Mouse (Mus musculus) neural tube, embryonic 13.5 days (tissue): ENCODE results near the gene Sptbn2. TPM values are rescaled to one million over a fixed set of nuclear protein-coding genes. Genes with fewer than 3 reads are reported as not detected.

Experiments
- ATAC-seq: fragments of 200-750 bp; cut with Nextera tagmentation; 2 replicates; pipeline ENCODE4 v1.8.0; 2017; ENCODE audit warnings: low read depth, mild to moderate bottlenecking, moderate TSS enrichment, moderate library complexity
- H3K27ac ChIP-seq: fragments of 300-500 bp; sonication (generic); replicated peaks from 2 replicates; pipeline ENCODE4 v1.5.1; 2015; ENCODE audit warnings: moderate library complexity, mild to moderate bottlenecking, inconsistent platforms
- H3K27me3 ChIP-seq: fragments of 300-500 bp; sonication (generic); 2 replicates; pipeline ENCODE4 v1.6.1; 2015; ENCODE audit warnings: mild to moderate bottlenecking, inconsistent platforms
- H3K36me3 ChIP-seq: fragments of 300-500 bp; sonication (generic); 2 replicates; pipeline ENCODE4 v1.6.1; 2015; ENCODE audit warnings: mild to moderate bottlenecking, inconsistent platforms
- H3K4me1 ChIP-seq: fragments of 300-500 bp; sonication (generic); replicated peaks from 2 replicates; pipeline ENCODE4 v1.6.1; 2015; ENCODE audit warnings: inconsistent platforms
- H3K4me2 ChIP-seq: fragments of 300-500 bp; sonication (generic); 2 replicates; pipeline ENCODE4 v1.6.1; 2015; ENCODE audit warnings: inconsistent platforms, mild to moderate bottlenecking, moderate library complexity
- H3K4me3 ChIP-seq: fragments of 300-500 bp; sonication (generic); 2 replicates; pipeline ENCODE4 v1.5.1; 2015; ENCODE audit warnings: mild to moderate bottlenecking, inconsistent platforms
- H3K9ac ChIP-seq: fragments of 300-500 bp; sonication (generic); 2 replicates; pipeline ENCODE4 v1.6.1; 2015; ENCODE audit warnings: moderate library complexity, mild to moderate bottlenecking, inconsistent platforms
- H3K9me3 ChIP-seq: fragments of 300-500 bp; sonication (generic); 2 replicates; pipeline ENCODE4 v1.6.1; 2016; ENCODE audit warnings: inconsistent platforms
- WGBS: fragments of 180-500 bp; shearing (Covaris S2); methylation state at CpG from one replicate; pipeline ENCODE4 v1.1.7; 2015; 5-methylcytosine and 5-hydroxymethylcytosine counted together
- polyA plus RNA-seq: library from polyadenylated mRNA; unstranded; fragments of >200 nt; fragmentation: Nextera tagmentation; extraction: Ambion mirVana; gene quantifications from 2 replicates; pipeline ENCODE4 v1.2.1, GENCODE M21; 2015

Sptbn2 gene
- polyA plus RNA-seq, 1 experiment from 2014 or later = 30.4 TPM

DNA sequence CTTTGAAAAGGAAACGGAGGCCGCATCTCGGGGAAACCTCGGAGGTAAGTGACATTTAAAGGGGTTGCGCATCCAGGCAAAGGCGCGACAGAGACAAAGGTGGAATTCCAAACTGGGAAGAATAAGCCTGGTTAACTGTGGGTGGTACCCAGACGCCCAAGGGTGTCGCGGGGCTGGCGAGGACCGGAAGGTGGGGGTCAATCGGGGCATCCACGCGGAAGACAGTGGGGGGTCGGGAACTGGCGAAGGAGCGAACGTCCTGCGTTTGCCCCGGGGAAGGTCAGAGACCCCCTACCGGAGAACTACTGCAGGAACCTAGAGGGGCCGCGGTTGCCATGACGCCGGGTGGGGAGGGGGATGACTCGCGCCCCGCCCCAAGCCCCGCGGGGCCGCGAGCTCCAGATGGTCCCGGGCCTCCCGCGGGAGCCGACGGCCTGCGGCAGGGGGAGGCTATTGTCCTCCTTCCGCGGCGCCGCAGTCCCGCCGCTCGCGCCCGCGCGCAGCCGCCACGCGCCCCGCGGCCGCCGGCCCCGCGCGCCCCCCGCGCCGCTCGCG is 711 bp downstream of the Sptbn2 start:
- peak overlapping the region; percentile 98 for H3K9ac ChIP-seq
- no peaks in the 10 kb centered on the region for H3K9me3 ChIP-seq
- H3K27ac ChIP-seq = peak overlapping the region; percentile 97
- 1% methylated on average over 31 of the region's 65 CpGs for WGBS
- peak; percentile 82 for ATAC-seq
- H3K4me1 ChIP-seq = peaks cover 46% of the 10 kb centered on the region
- no peaks in the 10 kb centered on the region for H3K36me3 ChIP-seq
- H3K27me3 ChIP-seq = peaks cover 3% of the 10 kb centered on the region
- H3K4me3 ChIP-seq = peak overlapping the region; percentile 81
- peak overlapping the region; percentile 66 for H3K4me2 ChIP-seq

- Histone ChIP-seq H3K9ac (peak overlapping the region; percentile 98), H3K4me1 (peaks cover 46% of the 10 kb centered on the region), H3K36me3 (no peaks in the 10 kb centered on the region), H3K27ac (peak overlapping the region; percentile 97), H3K9me3 (no peaks in the 10 kb centered on the region), H3K4me2 (peak overlapping the region; percentile 66), H3K4me3 (peak overlapping the region; percentile 81), H3K27me3 (peaks cover 3% of the 10 kb centered on the region)
- peak; percentile 64 for ATAC-seq
- WGBS = under 1% methylated on average over 55 of the region's 60 CpGs
These were observed 1.3 kb downstream of the Sptbn2 start for GRCm38 (mm10) chr19:4712156-4712780.

GRCm38 (mm10) chr19:4712781-4713526 is 2.0 kb downstream of the Sptbn2 start:
- WGBS = 26% methylated on average over 13 of the region's 13 CpGs
- ATAC-seq = no peak
- no peaks in the 10 kb centered on the region for H3K36me3 ChIP-seq
- H3K27me3 ChIP-seq = peaks cover 3% of the 10 kb centered on the region
- H3K9ac ChIP-seq = peak overlapping the region; percentile 98
- H3K4me1 ChIP-seq = peaks cover 46% of the 10 kb centered on the region
- peak overlapping the region; percentile 97 for H3K27ac ChIP-seq
- H3K9me3 ChIP-seq = no peaks in the 10 kb centered on the region
- H3K4me3 ChIP-seq = peak overlapping the region; percentile 81
- H3K4me2 ChIP-seq = peak overlapping the region; percentile 66

GRCm38 (mm10) chr19:4713886-4714285 is 2.9 kb downstream of the Sptbn2 start:
- Histone ChIP-seq H3K27ac (peak overlapping the region; percentile 97; the same call in 1 of the 2 replicates), H3K4me1 (peaks cover 50% of the 10 kb centered on the region), H3K36me3 (peaks cover 3% of the 10 kb centered on the region), H3K9me3 (no peaks in the 10 kb centered on the region), H3K9ac (peak overlapping the region; percentile 98), H3K4me2 (peak overlapping the region; percentile 66), H3K27me3 (peaks cover 3% of the 10 kb centered on the region), H3K4me3 (peak overlapping the region; percentile 81)
- 35% methylated on average over 3 of the region's 3 CpGs for WGBS
- ATAC-seq = no peak

DNA sequence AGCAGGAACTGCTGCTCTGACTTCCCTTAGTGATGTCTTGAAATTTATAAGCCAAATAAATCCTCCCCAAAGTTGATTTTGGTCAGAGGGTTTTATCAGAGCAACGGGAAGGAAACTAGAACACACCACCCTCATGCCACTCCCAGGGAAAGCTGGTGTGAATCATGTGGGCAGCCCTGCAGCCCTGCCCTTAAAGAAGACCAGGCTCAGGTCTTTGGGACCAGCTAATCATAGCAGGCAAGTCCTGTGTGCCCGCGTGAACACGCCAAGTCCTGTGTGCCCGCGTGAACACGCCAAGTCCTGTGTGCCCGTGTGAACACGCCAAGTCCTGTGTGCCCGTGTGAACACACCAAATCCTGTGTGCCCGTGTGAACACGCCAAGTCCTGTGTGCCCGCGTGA is 5.8 kb downstream of the Sptbn2 start:
- H3K27me3 ChIP-seq = peaks cover 3% of the 10 kb centered on the region
- H3K9ac ChIP-seq = no peak overlapping the region
- no peak overlapping the region for H3K4me3 ChIP-seq
- 95% methylated on average over 14 of the region's 14 CpGs for WGBS
- H3K27ac ChIP-seq = no peak overlapping the region
- H3K4me1 ChIP-seq = peaks cover 54% of the 10 kb centered on the region
- H3K9me3 ChIP-seq = no peaks in the 10 kb centered on the region
- H3K36me3 ChIP-seq = peaks cover 31% of the 10 kb centered on the region
- no peak overlapping the region for H3K4me2 ChIP-seq
- no peak for ATAC-seq

- peaks cover 35% of the 10 kb centered on the region for H3K36me3 ChIP-seq
- H3K27me3 ChIP-seq = peaks cover 3% of the 10 kb centered on the region
- no peak for ATAC-seq
- H3K9me3 ChIP-seq = no peaks in the 10 kb centered on the region
- no peak overlapping the region for H3K4me2 ChIP-seq
- H3K27ac ChIP-seq = no peak overlapping the region
- peaks cover 54% of the 10 kb centered on the region for H3K4me1 ChIP-seq
- H3K9ac ChIP-seq = no peak overlapping the region
- no peak overlapping the region for H3K4me3 ChIP-seq
- 95% methylated on average over 2 of the region's 2 CpGs for WGBS
These were observed 6.3 kb downstream of the Sptbn2 start for GRCm38 (mm10) chr19:4717281-4717680.

DNA sequence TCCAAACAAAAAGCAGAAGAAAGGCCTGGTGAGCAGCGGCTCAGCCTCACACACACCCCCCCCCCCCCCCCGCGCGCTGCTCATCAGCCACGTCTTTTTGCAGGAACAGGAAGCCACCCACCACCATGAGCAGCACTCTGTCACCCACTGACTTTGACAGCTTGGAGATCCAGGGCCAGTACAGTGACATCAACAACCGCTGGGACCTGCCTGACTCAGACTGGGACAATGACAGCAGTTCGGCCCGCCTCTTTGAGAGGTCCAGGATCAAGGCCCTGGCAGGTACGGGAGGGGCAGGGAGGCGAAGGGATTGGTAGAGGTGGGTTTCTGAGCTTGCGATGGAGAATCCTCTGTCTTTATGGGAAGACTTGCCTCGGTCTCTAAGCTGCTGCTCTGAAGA is 7.7 kb downstream of the Sptbn2 start:
- Histone ChIP-seq H3K4me1 (peaks cover 41% of the 10 kb centered on the region), H3K4me3 (no peak overlapping the region), H3K36me3 (peaks cover 38% of the 10 kb centered on the region), H3K9ac (no peak overlapping the region), H3K9me3 (no peaks in the 10 kb centered on the region), H3K27me3 (peaks cover 2% of the 10 kb centered on the region; the same call in 1 of the 2 replicates), H3K27ac (no peak overlapping the region), H3K4me2 (no peak overlapping the region)
- ATAC-seq = no peak
- WGBS = 46% methylated on average over 11 of the region's 12 CpGs

- ATAC-seq = no peak
- peaks cover 45% of the 10 kb centered on the region for H3K36me3 ChIP-seq
- H3K9ac ChIP-seq = no peak overlapping the region
- WGBS = 35% methylated on average over 5 of the region's 5 CpGs
- H3K27ac ChIP-seq = no peak overlapping the region
- H3K9me3 ChIP-seq = no peaks in the 10 kb centered on the region
- no peaks in the 10 kb centered on the region for H3K27me3 ChIP-seq
- H3K4me1 ChIP-seq = peaks cover 35% of the 10 kb centered on the region
- H3K4me3 ChIP-seq = no peak overlapping the region
- H3K4me2 ChIP-seq = no peak overlapping the region
These were observed 8.4 kb downstream of the Sptbn2 start for GRCm38 (mm10) chr19:4719351-4719764.

GRCm38 (mm10) chr19:4720112-4720511 is 9.1 kb downstream of the Sptbn2 start:
- H3K4me2 ChIP-seq = no peak overlapping the region
- H3K36me3 ChIP-seq = peaks cover 51% of the 10 kb centered on the region
- H3K9ac ChIP-seq = no peak overlapping the region
- no peaks in the 10 kb centered on the region for H3K9me3 ChIP-seq
- no peak for ATAC-seq
- peaks cover 27% of the 10 kb centered on the region for H3K4me1 ChIP-seq
- 82% methylated on average over 15 of the region's 15 CpGs for WGBS
- no peak overlapping the region for H3K4me3 ChIP-seq
- no peaks in the 10 kb centered on the region for H3K27me3 ChIP-seq
- H3K27ac ChIP-seq = no peak overlapping the region

GRCm38 (mm10) chr19:4720671-4721244 is 9.8 kb downstream of the Sptbn2 start:
- no peak overlapping the region for H3K9ac ChIP-seq
- ATAC-seq = no peak

DNA sequence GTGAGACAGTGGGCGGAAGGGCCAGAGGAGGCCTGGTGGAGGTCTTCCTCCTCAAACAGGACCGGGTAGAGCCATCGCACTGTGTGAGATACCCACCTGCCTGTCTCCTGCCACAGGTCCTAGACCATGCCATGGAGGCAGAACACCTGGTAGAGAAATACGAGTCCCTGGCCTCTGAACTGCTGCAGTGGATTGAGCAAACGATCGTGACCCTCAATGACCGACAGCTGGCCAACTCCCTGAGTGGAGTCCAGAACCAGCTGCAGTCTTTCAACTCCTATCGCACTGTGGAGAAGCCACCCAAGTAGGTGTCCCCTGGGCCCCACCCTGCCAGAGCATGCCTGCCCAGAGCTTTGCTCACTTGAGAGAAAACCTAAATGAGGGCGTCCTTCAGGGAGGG is 18.2 kb downstream of the Sptbn2 start:
- peaks cover 96% of the 10 kb centered on the region for H3K36me3 ChIP-seq
- H3K4me3 ChIP-seq = no peak overlapping the region
- H3K4me2 ChIP-seq = no peak overlapping the region
- H3K9ac ChIP-seq = no peak overlapping the region
- H3K27ac ChIP-seq = no peak overlapping the region
- 88% methylated on average over 9 of the region's 9 CpGs for WGBS
- ATAC-seq = no peak
- H3K9me3 ChIP-seq = no peaks in the 10 kb centered on the region
- no peaks in the 10 kb centered on the region for H3K27me3 ChIP-seq
- H3K4me1 ChIP-seq = no peaks in the 10 kb centered on the region

More at GRCm38 (mm10) chr19:4720671-4721244, 9.8 kb downstream of the Sptbn2 start:
- WGBS = 24% methylated on average over 11 of the region's 11 CpGs
- Histone ChIP-seq H3K4me3 (no peak overlapping the region), H3K4me1 (peaks cover 22% of the 10 kb centered on the region; the same call in 1 of the 2 replicates), H3K9me3 (no peaks in the 10 kb centered on the region), H3K36me3 (peaks cover 57% of the 10 kb centered on the region), H3K27me3 (no peaks in the 10 kb centered on the region), H3K4me2 (no peak overlapping the region), H3K27ac (no peak overlapping the region)

DNA sequence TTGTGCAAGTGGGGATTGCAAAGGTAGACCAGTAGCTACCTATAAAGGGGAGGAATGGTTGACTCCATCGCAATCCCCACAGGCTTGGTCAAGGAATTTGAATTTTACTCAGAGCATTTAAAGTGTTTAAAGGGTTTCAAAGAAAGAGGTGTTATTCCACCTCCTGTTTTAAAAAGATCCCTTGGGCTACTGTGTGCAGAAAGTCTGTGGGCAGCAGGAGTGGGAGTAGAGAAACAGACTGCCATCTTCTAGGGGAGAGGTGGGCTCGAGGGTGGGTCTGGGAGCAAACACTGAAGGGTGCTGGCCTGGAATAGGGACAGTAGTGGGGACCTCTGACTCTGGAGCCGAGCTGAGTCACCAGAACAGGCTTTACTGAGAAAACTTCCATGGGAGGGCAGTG is 22.1 kb downstream of the Sptbn2 start:
- Histone ChIP-seq H3K4me3 (no peak overlapping the region), H3K9ac (no peak overlapping the region), H3K9me3 (no peaks in the 10 kb centered on the region), H3K27ac (no peak overlapping the region), H3K4me1 (no peaks in the 10 kb centered on the region), H3K4me2 (no peak overlapping the region), H3K36me3 (peaks cover 97% of the 10 kb centered on the region), H3K27me3 (no peaks in the 10 kb centered on the region)
- ATAC-seq = no peak
- 91% methylated on average over 3 of the region's 3 CpGs for WGBS
